In the genomic region with DNA sequence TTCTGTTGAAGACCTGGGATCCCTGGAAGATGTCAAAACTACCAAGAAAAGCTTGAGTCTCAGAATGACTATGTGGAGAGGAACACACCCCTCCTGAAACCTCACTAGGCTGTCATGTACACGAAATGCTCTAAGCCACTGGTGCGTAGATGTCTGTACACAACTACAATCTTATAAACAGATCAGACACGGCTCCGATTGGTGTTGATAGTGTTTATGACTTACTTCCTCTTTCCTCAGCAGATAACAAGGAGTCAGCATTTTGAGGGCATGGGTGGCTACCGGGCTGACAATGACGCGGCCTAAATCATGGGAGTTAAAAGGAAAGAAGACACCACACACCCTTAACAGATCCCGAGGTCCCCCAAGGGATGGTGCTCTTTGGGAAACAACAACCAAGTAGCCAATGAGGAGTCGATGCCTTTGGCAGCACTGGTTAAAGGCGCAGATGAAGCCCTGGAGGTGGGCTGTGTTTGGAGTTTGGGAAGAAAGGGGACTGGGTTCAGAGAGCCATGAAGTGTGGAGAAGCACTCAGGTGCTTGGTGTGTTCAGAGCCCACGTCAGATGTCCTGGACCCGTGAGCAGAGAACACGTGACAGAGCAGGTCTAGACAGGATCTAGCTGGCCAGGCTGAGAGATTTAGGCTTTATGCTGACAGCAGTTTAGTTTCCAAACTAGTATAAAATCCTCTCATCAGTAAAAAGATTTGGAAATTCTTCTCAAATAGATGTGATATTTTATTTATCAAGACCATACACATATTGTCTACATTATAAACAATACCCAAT, we compare ENCODE assay signal across 13 mouse cellular contexts. TPM values are rescaled to one million over a fixed set of nuclear protein-coding genes. Genes with fewer than 3 reads are reported as not detected.
DNase-seq lines count a peak whose midpoint lies in the region; ATAC-seq and TF ChIP-seq lines count a peak whose summit lies in the region.
"Had no signal": no experiment of that assay in that cellular context is flagged by ENCODE, and none has a peak within 500 bp of the region (broad histone marks: within the 10 kb centered on the region; RNA-seq: fewer than 3 reads in every experiment).

No protein-coding gene starts in this region.

- H3K4me3 ChIP-seq in liver, adult 2 months (ENCODE audit: insufficient read depth, low read depth, low read length) = no peak overlapping the region
- no peak overlapping the region for H3K4me3 ChIP-seq in liver, embryonic 11.5 days (ENCODE audit: low read depth, low read length)
- no peak overlapping the region for H3K4me3 ChIP-seq in bone marrow macrophage, adult 2 months (ENCODE audit: insufficient read depth, low read length)
- H3K4me3 ChIP-seq: embryonic facial prominence, embryonic 10.5 days; lung, embryonic 15.5 days had no signal

- H3K27me3 ChIP-seq in liver, adult 2 months (ENCODE audit: control insufficient read depth, insufficient read depth, low read length) = no peaks in the 10 kb centered on the region
- no peaks in the 10 kb centered on the region for H3K27me3 ChIP-seq in liver, embryonic 11.5 days (replicated peaks; ENCODE audit: control insufficient read depth, insufficient read depth, low read length)
- H3K27me3 ChIP-seq: lung, embryonic 15.5 days had no signal

- TF ChIP-seq CTCF in liver, adult 2 months (IDR thresholded peaks at IDR 0.05; ENCODE audit: low read depth, low read length) = no peak
- TF ChIP-seq CTCF in bone marrow macrophage, adult 2 months (IDR thresholded peaks at IDR 0.05; ENCODE audit: low read depth, low read length) = no peak

- H3K27ac ChIP-seq in liver, adult 2 months (replicated peaks; ENCODE audit: insufficient read depth, low read depth, low read length) = no peak overlapping the region
- no peak overlapping the region for H3K27ac ChIP-seq in liver, embryonic 11.5 days (ENCODE audit: low read depth, low read length)
- H3K27ac ChIP-seq in bone marrow macrophage, adult 2 months (ENCODE audit: insufficient read depth, low read depth, low read length) = peak overlapping the region; percentile 38
- H3K27ac ChIP-seq: embryonic facial prominence, embryonic 10.5 days; lung, embryonic 15.5 days had no signal

- H3K4me1 ChIP-seq in liver, adult 2 months (ENCODE audit: control insufficient read depth, insufficient read depth, low read length) = no peaks in the 10 kb centered on the region
- H3K4me1 ChIP-seq in liver, embryonic 11.5 days (replicated peaks; ENCODE audit: control insufficient read depth, insufficient read depth, low read length) = no peaks in the 10 kb centered on the region; the same call in 1 of the 2 replicates
- peaks cover 25% of the 10 kb centered on the region for H3K4me1 ChIP-seq in bone marrow macrophage, adult 2 months (ENCODE audit: control insufficient read depth, insufficient read depth, low read length)
- H3K4me1 ChIP-seq: embryonic facial prominence, embryonic 10.5 days; lung, embryonic 15.5 days had no signal

- 77% methylated on average over 13 of the region's 13 CpGs for WGBS in liver, adult 2 months
- 53% methylated on average over 13 of the region's 13 CpGs for WGBS in liver, embryonic 11.5 days

- no peaks in the 10 kb centered on the region for H3K36me3 ChIP-seq in liver, adult 2 months (ENCODE audit: control insufficient read depth, insufficient read depth, low read length)
- H3K36me3 ChIP-seq in liver, embryonic 11.5 days (ENCODE audit: control insufficient read depth, insufficient read depth, low read length) = no peaks in the 10 kb centered on the region
- H3K36me3 ChIP-seq: embryonic facial prominence, embryonic 10.5 days; lung, embryonic 15.5 days had no signal

- no peaks in the 10 kb centered on the region for H3K79me2 ChIP-seq in liver, adult 2 months (ENCODE audit: control insufficient read depth, insufficient read depth, low read length)

- H3K4me2 ChIP-seq in liver, embryonic 11.5 days = no peak overlapping the region
- H3K4me2 ChIP-seq: lung, embryonic 15.5 days had no signal

- no peak overlapping the region for H3K9ac ChIP-seq in liver, adult 2 months (ENCODE audit: low read depth, low read length)
- H3K9ac ChIP-seq in liver, embryonic 11.5 days (ENCODE audit: low read depth, low read length) = no peak overlapping the region
- H3K9ac ChIP-seq: lung, embryonic 15.5 days had no signal

- no peak for ATAC-seq in liver, embryonic 11.5 days (replicated peaks; ENCODE audit: low FRiP score)
- ATAC-seq: midbrain, embryonic 16.5 days had no signal

- no peak for TF ChIP-seq POLR2A in liver, adult 2 months (IDR thresholded peaks at IDR 0.05; ENCODE audit: extremely low read depth, insufficient read depth, low read length)
- TF ChIP-seq POLR2A in bone marrow macrophage, adult 2 months (IDR thresholded peaks at IDR 0.05; ENCODE audit: borderline replicate concordance, low read depth, low read length) = no peak

- no peaks in the 10 kb centered on the region for H3K9me3 ChIP-seq in liver, embryonic 11.5 days (ENCODE audit: control insufficient read depth, low read length)
- H3K9me3 ChIP-seq: embryonic facial prominence, embryonic 10.5 days; lung, embryonic 15.5 days had no signal

- DNase-seq in liver, adult 2 months (ENCODE audit: extremely low read depth, low read depth, low spot score) = peak; percentile 11
- DNase-seq in liver, embryonic 11.5 days (ENCODE audit: low spot score) = no peak
- peak; percentile 72 for DNase-seq in CD4-positive, CD25-positive, alpha-beta regulatory T cell, adult 2 months (ENCODE audit: low read depth, low spot score)
- peak; percentile 45 for DNase-seq in naive thymus-derived CD4-positive, alpha-beta T cell, adult 2 months (ENCODE audit: low read depth)
- DNase-seq in urinary bladder, postnatal 14 days (ENCODE audit: low spot score) = no peak
- no peak for DNase-seq in cerebellum, adult 11-12 months
- DNase-seq: cerebellum, adult 9-11 months; left cerebral cortex, postnatal 4 days; thymus, adult 18-20 months had no signal

RNA-seq across cellular contexts. Expression of a gene that starts 17.4 kb away (rescaled TPM):
- 24.1 and 26.1 TPM in 2 replicates for total RNA-seq in liver, adult 2 months (2014; rRNA removed)
- 4.8 and 8.1 TPM in 2 replicates for polyA plus RNA-seq in liver, adult 2 months (2012; rRNA removed)
- 54.1 and 61.1 TPM in 2 replicates for polyA plus RNA-seq in liver, embryonic 11.5 days (2014; fragmentation: Nextera tagmentation; extraction: Ambion mirVana)
- polyA plus RNA-seq in bone marrow macrophage, adult 2 months (2012; ENCODE audit: insufficient read depth, insufficient read length, missing spikeins) = 91.7 and 108 TPM in 2 replicates

RNA-seq across cellular contexts. Expression of a gene that starts 33.2 kb away (rescaled TPM):
- not detected in 2 replicates for total RNA-seq in liver, adult 2 months (2014; rRNA removed)
- not detected in 2 replicates for polyA plus RNA-seq in liver, adult 2 months (2012; rRNA removed)
- not detected in 2 replicates for polyA plus RNA-seq in liver, embryonic 11.5 days (2014; fragmentation: Nextera tagmentation; extraction: Ambion mirVana)
- not detected in 2 replicates for polyA plus RNA-seq in bone marrow macrophage, adult 2 months (2012; ENCODE audit: insufficient read depth, insufficient read length, missing spikeins)
- polyA plus RNA-seq: embryonic facial prominence, embryonic 10.5 days had no signal

RNA-seq across cellular contexts. Expression of a gene that starts 50.6 kb away (rescaled TPM):
- 7.5 and 8.1 TPM in 2 replicates for total RNA-seq in liver, adult 2 months (2014; rRNA removed)
- 6.2 and 6.6 TPM in 2 replicates for polyA plus RNA-seq in liver, adult 2 months (2012; rRNA removed)
- polyA plus RNA-seq in liver, embryonic 11.5 days (2014; fragmentation: Nextera tagmentation; extraction: Ambion mirVana) = 20.5 and 22.7 TPM in 2 replicates
- 91.7 and 118 TPM in 2 replicates for polyA plus RNA-seq in bone marrow macrophage, adult 2 months (2012; ENCODE audit: insufficient read depth, insufficient read length, missing spikeins)

Comparison
In these comparisons a context has a peak if more than half of its experiments do, and no peak if none do; other contexts are left out.
1. DNase-seq: peak in liver, adult 2 months (single experiment), CD4-positive, CD25-positive, alpha-beta regulatory T cell, adult 2 months (single experiment) and naive thymus-derived CD4-positive, alpha-beta T cell, adult 2 months (single experiment); none in liver, embryonic 11.5 days (single experiment), urinary bladder, postnatal 14 days (single experiment) and cerebellum, adult 11-12 months (single experiment).